In genomic region chr10:81599630-81600029, GRCm38 (mm10) we compare ENCODE assay signal across 22 mouse cellular contexts. TPM values are rescaled to one million over a fixed set of nuclear protein-coding genes. Genes with fewer than 3 reads are reported as not detected.
DNase-seq lines count a peak whose midpoint lies in the region; ATAC-seq lines count a peak whose summit lies in the region.
"Had no signal": no experiment of that assay in that cellular context is flagged by ENCODE, and none has a peak within 500 bp of the region (broad histone marks: within the 10 kb centered on the region; RNA-seq: fewer than 3 reads in every experiment).

No protein-coding gene starts in this region.

- DNase-seq in cerebellum, adult 9-11 months: peak; percentile 55
- DNase-seq in cerebellum, adult 8-10 months: no peak
- DNase-seq in heart, adult 9 months (ENCODE audit: low spot score in 2 of 2): no peak
- peak; percentile 56 for DNase-seq in thymus, postnatal 14 days
- DNase-seq in thymus, postnatal 4 days: no peak
- no peak for DNase-seq in limb, embryonic 10.5 days (ENCODE audit: low spot score)
- DNase-seq: adrenal gland, adult 2 months; adrenal gland, postnatal 25 days; cerebellum, postnatal 25 days; gastrocnemius, adult 2 months; gastrocnemius, postnatal 25 days; heart, postnatal 10 days; heart, postnatal 4 days had no signal

- H3K4me3 ChIP-seq in heart, embryonic 13.5 days: no peak overlapping the region
- no peak overlapping the region for H3K4me3 ChIP-seq in limb, embryonic 10.5 days
- H3K4me3 ChIP-seq: embryonic facial prominence, embryonic 15.5 days; erythroblast, embryonic 14.5 days; forebrain, embryonic 10.5 days; gastrocnemius, adult 2 months; hindbrain, embryonic 12.5 days had no signal

- 78% methylated on average over 5 of the region's 5 CpGs for WGBS in heart, embryonic 13.5 days
- 70% methylated on average over 5 of the region's 5 CpGs for WGBS in limb, embryonic 10.5 days

- no peak overlapping the region for H3K4me2 ChIP-seq in heart, embryonic 13.5 days
- H3K4me2 ChIP-seq: hindbrain, embryonic 12.5 days had no signal

- no peaks in the 10 kb centered on the region for H3K9me3 ChIP-seq in heart, embryonic 13.5 days
- no peaks in the 10 kb centered on the region for H3K9me3 ChIP-seq in limb, embryonic 10.5 days (replicated peaks)
- H3K9me3 ChIP-seq: embryonic facial prominence, embryonic 15.5 days; forebrain, embryonic 10.5 days; hindbrain, embryonic 12.5 days had no signal

- no peaks in the 10 kb centered on the region for H3K36me3 ChIP-seq in heart, embryonic 13.5 days
- H3K36me3 ChIP-seq in limb, embryonic 10.5 days: no peaks in the 10 kb centered on the region
- H3K36me3 ChIP-seq: embryonic facial prominence, embryonic 15.5 days; forebrain, embryonic 10.5 days; hindbrain, embryonic 12.5 days had no signal

- H3K4me1 ChIP-seq in heart, embryonic 13.5 days: peaks cover 69% of the 10 kb centered on the region
- H3K4me1 ChIP-seq in limb, embryonic 10.5 days: peaks cover 87% of the 10 kb centered on the region

- H3K27ac ChIP-seq in heart, embryonic 13.5 days (replicated peaks): 0 out of 2 replicates have a peak overlapping the region, but pooled peaks have one; percentile 73
- peak overlapping the region; percentile 74; the same call in 1 of the 2 replicates for H3K27ac ChIP-seq in limb, embryonic 10.5 days
- H3K27ac ChIP-seq: forebrain, embryonic 10.5 days; hindbrain, embryonic 12.5 days had no signal

- ATAC-seq in heart, embryonic 13.5 days (ENCODE audit: extremely low read depth, insufficient number of reproducible peaks, low FRiP score, low TSS enrichment): no peak
- ATAC-seq: forebrain, embryonic 14.5 days; hindbrain, embryonic 16.5 days; inflammation-experienced regulatory T-cells, adult 6 months; intestine, postnatal 0 days had no signal

- no peak overlapping the region for H3K9ac ChIP-seq in heart, embryonic 13.5 days
- H3K9ac ChIP-seq: embryonic facial prominence, embryonic 15.5 days; hindbrain, embryonic 12.5 days had no signal

- H3K27me3 ChIP-seq in heart, embryonic 13.5 days (replicated peaks): peaks cover 12% of the 10 kb centered on the region
- peaks cover 16% of the 10 kb centered on the region for H3K27me3 ChIP-seq in limb, embryonic 10.5 days (ENCODE audit: low read depth, poor library complexity, severe bottlenecking)
- H3K27me3 ChIP-seq: embryonic facial prominence, embryonic 15.5 days had no signal

RNA-seq across cellular contexts. Expression of gene Tle6, which starts 1.2 kb away (rescaled TPM):
- 30.1 and 30.4 TPM in 2 replicates for polyA plus RNA-seq in heart, embryonic 13.5 days (2015; fragmentation: Nextera tagmentation; extraction: Ambion mirVana)
- 12.6 and 15.5 TPM in 2 replicates for polyA plus RNA-seq in limb, embryonic 10.5 days (2016; fragmentation: Nextera tagmentation; extraction: Ambion mirVana)

RNA-seq across cellular contexts. Expression of gene BC025920, which starts 6.4 kb away (rescaled TPM):
- 0.44 and 0.64 TPM in 2 replicates for polyA plus RNA-seq in heart, embryonic 13.5 days (2015; fragmentation: Nextera tagmentation; extraction: Ambion mirVana)
- polyA plus RNA-seq in limb, embryonic 10.5 days (2016; fragmentation: Nextera tagmentation; extraction: Ambion mirVana): 1.4 TPM in 2 replicates

RNA-seq across cellular contexts. Expression of gene Tle2, which starts 25.3 kb away (rescaled TPM):
- polyA plus RNA-seq in heart, embryonic 13.5 days (2015; fragmentation: Nextera tagmentation; extraction: Ambion mirVana): 23.4 and 26.4 TPM in 2 replicates
- 17.1 and 28.2 TPM in 2 replicates for polyA plus RNA-seq in limb, embryonic 10.5 days (2016; fragmentation: Nextera tagmentation; extraction: Ambion mirVana)

RNA-seq across cellular contexts. Expression of gene Sirt6, which starts 28.0 kb away (rescaled TPM):
- 24.6 and 25.6 TPM in 2 replicates for polyA plus RNA-seq in heart, embryonic 13.5 days (2015; fragmentation: Nextera tagmentation; extraction: Ambion mirVana)
- polyA plus RNA-seq in limb, embryonic 10.5 days (2016; fragmentation: Nextera tagmentation; extraction: Ambion mirVana): 53.3 and 58.5 TPM in 2 replicates

RNA-seq across cellular contexts. Expression of gene Ankrd24, which starts 28.7 kb away (rescaled TPM):
- polyA plus RNA-seq in heart, embryonic 13.5 days (2015; fragmentation: Nextera tagmentation; extraction: Ambion mirVana): 10.3 and 10.6 TPM in 2 replicates
- polyA plus RNA-seq in limb, embryonic 10.5 days (2016; fragmentation: Nextera tagmentation; extraction: Ambion mirVana): 8.0 and 8.6 TPM in 2 replicates

Comparison
In these comparisons a context has a peak if more than half of its experiments do, and no peak if none do; other contexts are left out.
1. DNase-seq: peak in cerebellum, adult 9-11 months (single experiment) and thymus, postnatal 14 days (single experiment); none in cerebellum, adult 8-10 months (single experiment), heart, adult 9 months (0 of 2), thymus, postnatal 4 days (single experiment) and limb, embryonic 10.5 days (single experiment).